Comparison of ENCODE assay signal across 9 mouse cellular contexts in genomic region chr10:79594872-79595589, GRCm38 (mm10). TPM values are rescaled to one million over a fixed set of nuclear protein-coding genes. Genes with fewer than 3 reads are reported as not detected.
A peak's percentile ranks its signal among the peaks of the same experiment; 100 is the strongest.
DNase-seq lines count a peak whose midpoint lies in the region; ATAC-seq lines count a peak whose summit lies in the region.
"Had no signal": no experiment of that assay in that cellular context is flagged by ENCODE, and none has a peak within 500 bp of the region (broad histone marks: within the 10 kb centered on the region; RNA-seq: fewer than 3 reads in every experiment).

No protein-coding gene starts in this region.

- no peak overlapping the region for H3K27ac ChIP-seq in forebrain, embryonic 12.5 days
- H3K27ac ChIP-seq in hindbrain, embryonic 13.5 days, result no peak overlapping the region

- H3K4me2 ChIP-seq in forebrain, embryonic 12.5 days, result 0 out of 2 replicates have a peak overlapping the region, but pooled peaks have one; percentile 21
- 0 out of 2 replicates have a peak overlapping the region, but pooled peaks have one; percentile 25 for H3K4me2 ChIP-seq in hindbrain, embryonic 13.5 days

- no peak overlapping the region; the same call in 1 of the 2 replicates for H3K9ac ChIP-seq in forebrain, embryonic 12.5 days
- H3K9ac ChIP-seq in hindbrain, embryonic 13.5 days, result no peak overlapping the region

- 18% methylated on average over 17 of the region's 17 CpGs for WGBS in forebrain, embryonic 12.5 days
- 17% methylated on average over 17 of the region's 17 CpGs for WGBS in hindbrain, embryonic 13.5 days

- no peak overlapping the region for H3K4me3 ChIP-seq in forebrain, embryonic 12.5 days (replicated peaks)
- no peak overlapping the region for H3K4me3 ChIP-seq in hindbrain, embryonic 13.5 days
- H3K4me3 ChIP-seq: megakaryocyte, embryonic 14.5 days had no signal

- no peaks in the 10 kb centered on the region for H3K36me3 ChIP-seq in forebrain, embryonic 12.5 days (replicated peaks)
- no peaks in the 10 kb centered on the region for H3K36me3 ChIP-seq in hindbrain, embryonic 13.5 days

- no peaks in the 10 kb centered on the region for H3K9me3 ChIP-seq in forebrain, embryonic 12.5 days
- no peaks in the 10 kb centered on the region for H3K9me3 ChIP-seq in hindbrain, embryonic 13.5 days

- DNase-seq in ovary, postnatal 14 days (ENCODE audit: low spot score), result peak; percentile 37
- DNase-seq in ovary, adult 18-20 months (ENCODE audit: low spot score), result no peak
- peak; percentile 60 to 68 for DNase-seq in layer of hippocampus, postnatal 10 days (ENCODE audit: low spot score in 2 of 2)
- peak; percentile 54 for DNase-seq in lung, postnatal 25 days (ENCODE audit: low spot score)
- DNase-seq in right cerebral cortex, adult 18-20 months, result peak; percentile 74

- H3K4me1 ChIP-seq in forebrain, embryonic 12.5 days, result no peaks in the 10 kb centered on the region
- 0 out of 2 replicates have a peak, but pooled peaks cover 4% of the 10 kb centered on the region for H3K4me1 ChIP-seq in hindbrain, embryonic 13.5 days (replicated peaks)

- ATAC-seq in cerebellum, adult (ENCODE audit: insufficient number of reproducible peaks, low FRiP score, low TSS enrichment), result peak; percentile 88; the same call in 1 of the 2 replicates
- ATAC-seq in forebrain, embryonic 12.5 days (ENCODE audit: low FRiP score), result peak; percentile 89
- peak; percentile 89 for ATAC-seq in hindbrain, embryonic 13.5 days (ENCODE audit: low FRiP score)

- H3K27me3 ChIP-seq in forebrain, embryonic 12.5 days, result peaks cover 35% of the 10 kb centered on the region
- H3K27me3 ChIP-seq in hindbrain, embryonic 13.5 days, result peaks cover 28% of the 10 kb centered on the region

RNA-seq across cellular contexts. Expression of gene Theg, which starts 7.9 kb away (rescaled TPM):
- not detected in 2 replicates for polyA plus RNA-seq in forebrain, embryonic 12.5 days (2016; fragmentation: Nextera tagmentation; extraction: Ambion mirVana)
- polyA plus RNA-seq in hindbrain, embryonic 13.5 days (2015; fragmentation: Nextera tagmentation; extraction: Ambion mirVana), result not detected in 2 replicates
- not detected for total RNA-seq in layer of hippocampus, postnatal 10 days (2021)

RNA-seq across cellular contexts. Expression of gene C2cd4c, which starts 18.8 kb away (rescaled TPM):
- 0.05 TPM in 1 of 2 replicates, not detected in the other for polyA plus RNA-seq in forebrain, embryonic 12.5 days (2016; fragmentation: Nextera tagmentation; extraction: Ambion mirVana)
- 0.17 and 0.27 TPM in 2 replicates for polyA plus RNA-seq in hindbrain, embryonic 13.5 days (2015; fragmentation: Nextera tagmentation; extraction: Ambion mirVana)
- total RNA-seq in layer of hippocampus, postnatal 10 days (2021), result 10 to 100 TPM; 11.0 to 11.3 TPM

RNA-seq across cellular contexts. Expression of gene Mier2, which starts 40.0 kb away (rescaled TPM):
- polyA plus RNA-seq in forebrain, embryonic 12.5 days (2016; fragmentation: Nextera tagmentation; extraction: Ambion mirVana), result 69.0 and 70.6 TPM in 2 replicates
- 52.4 and 57.1 TPM in 2 replicates for polyA plus RNA-seq in hindbrain, embryonic 13.5 days (2015; fragmentation: Nextera tagmentation; extraction: Ambion mirVana)
- total RNA-seq in layer of hippocampus, postnatal 10 days (2021), result 10 to 100 TPM; 52.1 to 56.3 TPM

RNA-seq across cellular contexts. Expression of gene Shc2, which starts 42.7 kb away (rescaled TPM):
- polyA plus RNA-seq in forebrain, embryonic 12.5 days (2016; fragmentation: Nextera tagmentation; extraction: Ambion mirVana), result 11.9 and 12.7 TPM in 2 replicates
- polyA plus RNA-seq in hindbrain, embryonic 13.5 days (2015; fragmentation: Nextera tagmentation; extraction: Ambion mirVana), result 24.5 and 26.5 TPM in 2 replicates
- 10 to 100 TPM; 48.0 to 48.3 TPM for total RNA-seq in layer of hippocampus, postnatal 10 days (2021)

RNA-seq across cellular contexts. Expression of gene Odf3l2, which starts 50.5 kb away (rescaled TPM):
- not detected in 2 replicates for polyA plus RNA-seq in forebrain, embryonic 12.5 days (2016; fragmentation: Nextera tagmentation; extraction: Ambion mirVana)
- not detected in 2 replicates for polyA plus RNA-seq in hindbrain, embryonic 13.5 days (2015; fragmentation: Nextera tagmentation; extraction: Ambion mirVana)
- under 1 TPM; 0.39 to 0.62 TPM for total RNA-seq in layer of hippocampus, postnatal 10 days (2021)
